Mouse (Mus musculus): ENCODE data around the gene Cfap99. TPM values are rescaled to one million over a fixed set of nuclear protein-coding genes. Genes with fewer than 3 reads are reported as not detected.

The Cfap99 gene
- total RNA-seq (2021): not detected
- long read RNA-seq, experiment 1: 0 reads
- long read RNA-seq, experiment 2: 0 reads

DNA sequence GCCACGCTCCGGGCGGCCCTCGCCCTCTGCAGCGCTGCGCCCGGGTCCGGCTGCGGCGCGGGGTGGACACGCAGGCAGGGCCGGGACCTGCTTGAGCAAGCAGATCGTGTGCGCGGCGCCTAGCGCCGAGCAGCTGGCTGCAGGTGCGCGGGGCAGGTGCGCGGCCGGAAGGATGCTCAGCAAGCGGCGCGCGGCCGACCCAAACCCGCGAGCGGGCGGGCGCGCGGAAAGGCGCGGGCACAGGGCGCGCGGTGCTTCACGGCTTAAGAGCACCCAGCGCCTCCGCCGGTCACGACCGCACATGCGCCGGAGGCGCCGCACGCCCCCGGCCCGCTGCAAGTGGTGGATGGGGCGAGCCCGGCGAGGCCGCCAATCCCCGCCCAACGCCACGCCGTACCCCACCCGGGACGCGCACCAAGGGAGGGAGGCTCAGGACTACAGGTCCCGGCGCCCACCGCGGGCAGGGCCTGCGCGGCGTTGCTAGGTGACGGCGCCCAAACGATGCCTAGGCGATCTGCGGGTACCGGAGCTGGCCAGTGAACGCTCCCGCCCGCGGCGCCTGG lies at the start of gene Cfap99, which contains the start of gene Zfyve28:
TSS of gene Cfap99 (plus strand) at position 447 of the 563 bp plus-strand sequence.
TSS of gene Zfyve28 (minus strand) at position 296 of the 563 bp plus-strand sequence.
- peak within 1 kb of the TSS; percentile 81 for H3K4me3 ChIP-seq
- DNase-seq: peak; percentile 89
- H3K27ac ChIP-seq: no peak within 1 kb of the TSS
- no peak for TF ChIP-seq CTCF (IDR thresholded peaks at IDR 0.05)
- intact Hi-C loops (cut with DNase I): no loop called here

DNA sequence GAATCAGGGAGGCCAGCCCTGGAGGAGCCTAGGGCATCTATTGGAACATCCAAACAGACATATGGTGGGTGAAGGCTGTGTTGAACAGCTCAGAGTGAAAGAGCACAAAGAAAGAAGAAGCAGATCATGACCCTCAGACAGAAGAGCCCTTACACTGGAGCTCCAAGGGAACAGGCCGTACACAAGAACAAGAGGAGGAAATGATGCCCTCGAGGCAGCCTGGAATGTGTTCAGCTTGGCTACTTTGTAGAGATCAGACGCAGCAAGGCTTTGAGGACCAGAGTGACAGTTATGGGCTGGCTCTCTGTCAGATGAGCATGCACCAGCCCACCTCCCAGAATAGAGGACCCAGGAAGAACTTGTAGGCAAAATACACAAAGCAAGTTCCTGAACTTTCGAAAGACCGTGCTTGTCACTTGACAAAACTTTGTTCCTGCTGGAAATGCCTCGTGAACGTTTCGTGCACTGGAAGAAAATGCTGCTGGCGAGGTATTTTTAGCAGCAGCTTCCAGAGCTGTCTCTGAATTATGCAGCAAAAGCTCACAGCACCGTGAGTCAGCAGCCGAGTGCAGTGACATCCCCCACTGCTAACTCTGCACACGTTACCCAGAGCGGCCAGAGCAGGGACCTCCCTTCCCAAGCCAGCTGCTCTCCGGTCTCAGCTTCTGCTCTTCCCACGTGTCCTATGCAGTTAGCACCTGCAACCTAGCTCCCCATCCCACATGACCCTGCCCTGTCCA lies 46.0 kb upstream of the Cfap99 start:
- peak overlapping the region; percentile 70 for H3K27ac ChIP-seq
- intact Hi-C loops (cut with DNase I): no loop called here

GRCm38 (mm10) chr5:34243062-34243461 lies 45.3 kb upstream of the Cfap99 start:
- TF ChIP-seq CTCF (IDR thresholded peaks at IDR 0.05): no peak
- intact Hi-C loops (cut with DNase I): no loop called here
- H3K27ac ChIP-seq: peak overlapping the region; percentile 70
- H3K4me3 ChIP-seq: no peak overlapping the region; the same call in 1 of the 2 replicates
- DNase-seq: peak; percentile 28

More for the DNA sequence above, 46.0 kb upstream of the Cfap99 start:
- peak overlapping the region; percentile 46 for H3K4me3 ChIP-seq
- DNase-seq: peak; percentile 59
- no peak for TF ChIP-seq CTCF (IDR thresholded peaks at IDR 0.05)

GRCm38 (mm10) chr5:34246443-34246842 lies 42.0 kb upstream of the Cfap99 start:
- Histone ChIP-seq H3K4me3 (no peak overlapping the region), H3K27ac (no peak overlapping the region)
- intact Hi-C loops (cut with DNase I): no loop called here
- TF ChIP-seq CTCF (IDR thresholded peaks at IDR 0.05): no peak
- no peak for DNase-seq

DNA sequence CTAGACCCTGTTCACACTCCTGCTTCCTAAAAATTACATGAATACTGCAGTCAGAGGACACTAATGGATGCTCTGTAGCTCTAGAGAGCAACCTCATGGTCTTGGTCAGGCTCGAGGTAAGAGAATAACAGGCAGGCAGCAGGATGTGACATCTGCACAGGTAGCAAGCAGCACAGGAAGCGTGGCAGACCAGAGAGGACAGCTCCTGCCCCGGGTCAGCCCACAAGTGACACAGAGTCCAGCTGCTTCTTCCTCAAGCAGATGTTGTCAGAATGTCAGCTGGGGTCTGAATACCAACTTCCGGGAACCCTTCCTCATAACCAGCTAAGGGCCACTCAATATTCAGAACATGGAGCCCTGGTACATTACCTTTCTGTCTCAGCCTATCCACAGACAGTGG lies 39.3 kb upstream of the Cfap99 start:
- no peak for TF ChIP-seq CTCF (IDR thresholded peaks at IDR 0.05)

GRCm38 (mm10) chr5:34250090-34250489 lies 38.3 kb upstream of the Cfap99 start:
- Histone ChIP-seq H3K4me3 (no peak overlapping the region), H3K27ac (no peak overlapping the region)
- no peak for TF ChIP-seq CTCF (IDR thresholded peaks at IDR 0.05)
- intact Hi-C loops (cut with DNase I): loop anchor here (5.0 kb wide), 1 partner anchor 38 kb away; no protein-coding TSS in a partner anchor
- no peak for DNase-seq

More for the DNA sequence above, 39.3 kb upstream of the Cfap99 start:
- Histone ChIP-seq H3K4me3 (no peak overlapping the region), H3K27ac (no peak overlapping the region)
- intact Hi-C loops (cut with DNase I): no loop called here
- DNase-seq: no peak

- intact Hi-C loops (cut with DNase I): loop anchor here (5.0 kb wide), 1 partner anchor 39 kb away; no protein-coding TSS in a partner anchor
Measured at GRCm38 (mm10) chr5:34251794-34252193, 36.6 kb upstream of the Cfap99 start.

DNA sequence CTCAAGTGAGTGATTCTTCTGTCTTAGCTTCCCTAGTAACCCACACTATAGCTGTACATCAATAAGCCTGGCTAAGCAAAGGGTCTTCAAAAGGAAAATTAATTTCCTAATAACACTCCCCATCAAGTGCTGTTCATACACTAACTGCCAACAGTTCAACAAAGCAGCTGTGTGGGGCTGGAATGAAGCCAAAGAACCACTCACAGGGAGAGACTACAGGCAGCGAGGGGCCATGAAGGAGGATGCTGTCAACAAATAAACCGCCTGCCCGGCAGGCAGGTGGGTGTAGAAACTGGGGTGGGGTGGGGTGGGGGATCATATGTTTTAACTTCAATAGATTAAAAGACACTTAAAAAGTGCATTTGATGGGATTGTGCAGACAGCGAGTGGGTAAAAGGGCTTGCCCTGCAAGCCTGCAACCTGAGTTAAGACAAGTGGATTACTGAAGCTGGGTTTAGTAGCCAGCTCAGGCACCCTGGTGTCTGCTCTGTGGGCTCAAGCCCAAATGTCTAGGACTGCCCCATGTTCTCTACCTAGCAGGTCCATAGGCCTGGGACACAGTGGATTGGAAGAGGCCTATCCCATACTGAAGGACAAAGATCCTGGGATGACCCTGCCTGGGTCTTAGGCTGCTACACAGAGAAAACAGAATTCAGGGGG lies 36.0 kb upstream of the Cfap99 start:
- Histone ChIP-seq H3K27ac (no peak overlapping the region), H3K4me3 (no peak overlapping the region)
- intact Hi-C loops (cut with DNase I): loop anchor here (5.0 kb wide), 1 partner anchor 40 kb away; no protein-coding TSS in a partner anchor
- no peak for DNase-seq
- no peak for TF ChIP-seq CTCF (IDR thresholded peaks at IDR 0.05)

More at GRCm38 (mm10) chr5:34251794-34252193, 36.6 kb upstream of the Cfap99 start:
- H3K4me3 ChIP-seq: no peak overlapping the region
- no peak for TF ChIP-seq CTCF (IDR thresholded peaks at IDR 0.05)
- no peak for DNase-seq
- no peak overlapping the region for H3K27ac ChIP-seq

DNA sequence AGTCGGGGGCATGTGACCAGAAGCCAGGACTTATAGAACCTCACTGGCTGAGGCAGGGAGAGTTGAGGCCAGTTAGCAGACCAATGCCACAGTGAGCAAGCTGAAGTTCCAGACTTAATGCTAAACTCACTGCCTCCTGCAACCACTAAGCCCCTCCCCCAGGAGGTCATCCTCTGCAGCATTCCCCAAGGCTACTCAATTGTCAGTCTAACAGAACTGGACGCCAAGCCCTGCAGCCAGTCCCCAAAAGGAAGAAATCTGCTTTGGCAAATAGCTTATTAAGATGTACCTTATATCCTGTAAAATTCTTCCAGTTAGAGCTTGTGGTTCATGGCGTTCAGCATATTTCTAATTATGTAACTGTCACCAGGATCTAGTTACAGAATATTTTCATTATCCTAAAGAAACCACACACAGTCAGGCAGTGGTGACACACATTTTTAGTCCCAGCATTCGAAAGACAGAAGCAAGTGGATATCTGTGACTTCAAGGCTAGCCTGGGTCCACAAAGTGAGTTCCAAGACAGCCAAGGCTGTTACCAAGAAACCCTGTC lies 35.4 kb upstream of the Cfap99 start:
- no peak for TF ChIP-seq CTCF (IDR thresholded peaks at IDR 0.05)
- intact Hi-C loops (cut with DNase I): loop anchor here (5.0 kb wide), 1 partner anchor 41 kb away; no protein-coding TSS in a partner anchor
- Histone ChIP-seq H3K27ac (no peak overlapping the region), H3K4me3 (no peak overlapping the region)
- no peak for DNase-seq

DNA sequence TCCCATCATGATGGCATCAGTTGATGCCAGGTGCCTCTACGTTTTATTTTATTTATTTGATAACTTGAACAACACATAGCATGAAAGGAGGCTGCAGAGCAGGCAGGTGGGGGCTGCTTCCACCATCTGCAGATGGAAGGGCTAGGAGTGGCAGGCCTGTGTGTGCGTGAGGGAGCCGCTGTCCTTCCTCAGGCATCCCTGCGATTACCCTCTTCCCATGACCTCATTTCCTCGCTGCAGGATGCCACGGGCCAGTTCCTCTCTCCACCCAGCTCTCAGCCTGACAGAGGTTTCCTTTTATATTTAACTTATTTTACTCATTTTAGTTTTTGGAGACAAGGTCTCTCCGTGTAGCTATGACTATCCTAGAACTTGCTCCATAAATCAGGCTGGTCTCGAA lies 34.1 kb upstream of the Cfap99 start:
- Histone ChIP-seq H3K27ac (no peak overlapping the region), H3K4me3 (no peak overlapping the region)
- intact Hi-C loops (cut with DNase I): loop anchor here (5.0 kb wide), 1 partner anchor 42 kb away; no protein-coding TSS in a partner anchor
- TF ChIP-seq CTCF (IDR thresholded peaks at IDR 0.05): no peak
- peak; percentile 4 for DNase-seq

DNA sequence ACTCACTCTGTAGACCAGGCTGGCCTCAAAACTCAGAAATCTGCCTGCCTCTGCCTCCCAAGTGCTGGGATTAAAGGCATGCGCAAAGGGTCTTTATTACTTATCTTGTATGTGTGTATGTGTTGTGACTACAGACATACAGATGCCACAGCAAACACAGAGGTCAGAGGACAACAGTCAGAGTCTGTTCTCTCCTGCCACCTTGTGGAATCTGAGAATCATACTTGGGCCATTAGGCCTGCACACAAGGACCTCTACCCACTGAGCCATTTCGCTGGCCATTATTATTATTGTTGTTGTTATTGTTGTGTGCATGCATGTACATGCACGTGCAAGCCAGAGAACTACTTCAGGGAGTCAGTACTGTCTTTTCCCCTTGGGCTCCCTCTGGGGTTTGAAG lies 33.2 kb upstream of the Cfap99 start:
- no peak overlapping the region for H3K27ac ChIP-seq
- peak; percentile 57 for TF ChIP-seq CTCF (IDR thresholded peaks at IDR 0.05)
- no peak for DNase-seq
- no peak overlapping the region for H3K4me3 ChIP-seq
- intact Hi-C loops (cut with DNase I): no loop called here

- intact Hi-C loops (cut with DNase I): no loop called here
- TF ChIP-seq CTCF (IDR thresholded peaks at IDR 0.05): no peak
Measured at GRCm38 (mm10) chr5:34259172-34259816, 29.1 kb upstream of the Cfap99 start.

More at GRCm38 (mm10) chr5:34259172-34259816, 29.1 kb upstream of the Cfap99 start:
- DNase-seq: peak; percentile 9
- no peak overlapping the region for H3K4me3 ChIP-seq
- no peak overlapping the region for H3K27ac ChIP-seq
